Mouse (Mus musculus): ENCODE results near the gene Cldn3.
A peak's percentile ranks its signal among the peaks of the same experiment; 100 is the strongest.

Cldn3 gene

GRCm38 (mm10) chr5:134965852-134966821, 19.9 kb upstream of the Cldn3 start:
- DNase-seq (ENCODE audit: low read depth, low spot score) = peak; percentile 85

- DNase-seq (ENCODE audit: low read depth, low spot score) = no peak
These were observed 18.7 kb upstream of the Cldn3 start for GRCm38 (mm10) chr5:134967164-134967944.

GRCm38 (mm10) chr5:134970671-134971070, 15.3 kb upstream of the Cldn3 start:
- DNase-seq (ENCODE audit: low read depth, low spot score) = no peak

GRCm38 (mm10) chr5:134973081-134973480, 12.9 kb upstream of the Cldn3 start:
- DNase-seq (ENCODE audit: low read depth, low spot score) = no peak

- no peak for DNase-seq (ENCODE audit: low read depth, low spot score)
These were observed 12.5 kb upstream of the Cldn3 start for GRCm38 (mm10) chr5:134973526-134973925.

- no peak for DNase-seq (ENCODE audit: low read depth, low spot score)
These were observed 11.7 kb upstream of the Cldn3 start for GRCm38 (mm10) chr5:134974294-134974693.

GRCm38 (mm10) chr5:134974921-134975320, 11.1 kb upstream of the Cldn3 start:
- no peak for DNase-seq (ENCODE audit: low read depth, low spot score)

- DNase-seq (ENCODE audit: low read depth, low spot score) = no peak
These were observed 9.8 kb upstream of the Cldn3 start for GRCm38 (mm10) chr5:134976164-134976563.

GRCm38 (mm10) chr5:134976577-134977250, 9.3 kb upstream of the Cldn3 start:
- no peak for DNase-seq (ENCODE audit: low read depth, low spot score)

GRCm38 (mm10) chr5:134977837-134978236, 8.2 kb upstream of the Cldn3 start:
- DNase-seq (ENCODE audit: low read depth, low spot score) = no peak

GRCm38 (mm10) chr5:134981149-134981548, 4.9 kb upstream of the Cldn3 start:
- no peak for DNase-seq (ENCODE audit: low read depth, low spot score)

- DNase-seq (ENCODE audit: low read depth, low spot score) = no peak
These were observed 2.9 kb upstream of the Cldn3 start for GRCm38 (mm10) chr5:134983111-134983510.

- DNase-seq (ENCODE audit: low read depth, low spot score) = no peak
These were observed 2.2 kb upstream of the Cldn3 start for GRCm38 (mm10) chr5:134983771-134984170.

GRCm38 (mm10) chr5:134986298-134987268, 569 bp downstream of the Cldn3 start:
- no peak for DNase-seq (ENCODE audit: low read depth, low spot score)

- no peak for DNase-seq (ENCODE audit: low read depth, low spot score)
These were observed 3.2 kb downstream of the Cldn3 start for GRCm38 (mm10) chr5:134989166-134989565.

- no peak for DNase-seq (ENCODE audit: low read depth, low spot score)
These were observed 3.7 kb downstream of the Cldn3 start for GRCm38 (mm10) chr5:134989741-134990140.

GRCm38 (mm10) chr5:134992566-134992965, 6.6 kb downstream of the Cldn3 start:
- no peak for DNase-seq (ENCODE audit: low read depth, low spot score)

- no peak for DNase-seq (ENCODE audit: low read depth, low spot score)
These were observed 12.3 kb downstream of the Cldn3 start for GRCm38 (mm10) chr5:134998359-134998758.

- DNase-seq (ENCODE audit: low read depth, low spot score) = no peak
These were observed 13.8 kb downstream of the Cldn3 start for GRCm38 (mm10) chr5:134999797-135000196.

- no peak for DNase-seq (ENCODE audit: low read depth, low spot score)
These were observed 14.7 kb downstream of the Cldn3 start for GRCm38 (mm10) chr5:135000751-135001150.

- DNase-seq (ENCODE audit: low read depth, low spot score) = peak; percentile 67
These were observed 15.3 kb downstream of the Cldn3 start for GRCm38 (mm10) chr5:135001309-135001708.

Measured in CD4-positive, CD25-positive, alpha-beta regulatory T cell, adult 2 months (primary cell).